Mouse (Mus musculus): ENCODE results near the gene Zp3. TPM values are rescaled to one million over a fixed set of nuclear protein-coding genes. Genes with fewer than 3 reads are reported as not detected.

Gene Zp3
- polyA plus RNA-seq (2016; fragmentation: Nextera tagmentation; extraction: Ambion mirVana), result not detected in 2 replicates

DNA sequence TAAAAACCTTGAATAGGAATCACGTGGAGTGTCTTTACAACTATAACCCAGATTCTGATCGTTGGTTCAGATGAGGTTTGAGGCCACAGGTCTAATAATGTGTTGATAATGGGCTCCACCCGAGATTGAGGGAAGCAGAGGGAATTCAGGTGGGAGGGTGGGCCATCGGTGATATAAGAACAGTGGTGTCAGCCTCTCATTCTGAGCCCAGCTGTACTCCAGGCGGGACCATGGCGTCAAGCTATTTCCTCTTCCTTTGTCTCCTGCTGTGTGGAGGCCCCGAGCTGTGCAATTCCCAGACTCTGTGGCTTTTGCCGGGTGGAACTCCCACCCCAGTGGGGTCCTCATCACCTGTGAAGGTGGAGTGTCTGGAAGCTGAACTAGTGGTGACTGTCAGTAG is at the start of gene Zp3:
TSS of gene Zp3 (plus strand) at position 196 of the 400 bp plus-strand sequence.
- H3K36me3 ChIP-seq, result no peaks in the 10 kb centered on the region
- WGBS (ENCODE audit: insufficient replicate concordance), result 57% methylated on average over 8 of the region's 8 CpGs

DNA sequence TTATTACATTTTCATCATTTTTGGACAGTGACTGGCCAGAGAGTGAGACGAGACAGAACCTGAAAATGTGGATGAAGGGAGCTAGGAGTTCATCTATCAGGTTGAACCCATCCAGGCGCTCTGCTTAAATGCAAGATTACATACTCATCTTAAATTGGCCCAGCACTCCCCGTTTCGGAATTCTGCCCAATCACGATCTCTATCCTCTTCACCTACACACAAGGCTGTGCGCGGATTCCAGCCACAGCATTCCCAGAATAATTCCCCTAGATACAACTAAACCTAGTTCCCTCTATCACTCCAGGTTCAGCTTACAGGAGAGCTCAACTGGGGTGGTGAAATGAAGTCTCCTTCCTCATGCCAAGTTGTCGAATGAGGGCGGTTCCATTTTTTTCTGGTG is 48.4 kb upstream of the Zp3 start:
- Histone ChIP-seq H3K27ac (no peak overlapping the region), H3K36me3 (peaks cover 58% of the 10 kb centered on the region), H3K4me3 (no peak overlapping the region), H3K4me2 (0 out of 2 replicates have a peak overlapping the region, but pooled peaks have one; percentile 85), H3K9me3 (replicated peaks) (no peaks in the 10 kb centered on the region), H3K4me1 (peaks cover 45% of the 10 kb centered on the region), H3K9ac (0 out of 2 replicates have a peak overlapping the region, but pooled peaks have one; percentile 95), H3K27me3 (replicated peaks) (no peaks in the 10 kb centered on the region)
- WGBS (ENCODE audit: insufficient replicate concordance), result 83% methylated on average over 9 of the region's 9 CpGs
- ATAC-seq, result no peak

More for the DNA sequence above, at the start of gene Zp3:
- H3K4me3 ChIP-seq, result no peak within 1 kb of the TSS
- H3K4me2 ChIP-seq, result no peak within 1 kb of the TSS
- H3K27me3 ChIP-seq (replicated peaks), result peaks cover 17% of the 10 kb centered on the region
- H3K4me1 ChIP-seq, result peaks cover 11% of the 10 kb centered on the region
- H3K27ac ChIP-seq, result no peak within 1 kb of the TSS
- no peak within 1 kb of the TSS for H3K9ac ChIP-seq
- H3K9me3 ChIP-seq (replicated peaks), result no peaks in the 10 kb centered on the region
- no peak for ATAC-seq

DNA sequence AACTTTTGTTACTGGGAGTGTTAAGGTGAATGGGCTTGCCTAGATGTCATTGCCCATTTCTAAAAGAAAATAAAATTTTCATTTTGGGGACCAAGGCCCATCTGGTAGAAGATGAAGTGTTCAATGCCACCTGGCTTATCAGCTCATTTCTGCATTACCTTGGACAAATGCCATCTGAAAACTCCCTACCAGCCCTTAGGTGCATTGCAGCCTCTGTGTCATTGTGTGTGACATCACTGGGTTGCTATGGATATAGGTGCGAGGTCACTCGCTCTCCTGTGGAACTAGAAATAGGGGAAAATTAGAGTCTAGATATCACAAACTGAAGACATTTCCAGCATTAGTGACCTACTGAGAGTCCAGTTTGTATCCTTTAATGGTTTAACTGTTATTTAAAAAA is 47.5 kb upstream of the Zp3 start:
- no peak overlapping the region for H3K27ac ChIP-seq
- no peaks in the 10 kb centered on the region for H3K9me3 ChIP-seq (replicated peaks)
- H3K27me3 ChIP-seq (replicated peaks), result no peaks in the 10 kb centered on the region
- H3K9ac ChIP-seq, result peak overlapping the region; percentile 95; the same call in 1 of the 2 replicates
- WGBS (ENCODE audit: insufficient replicate concordance), result 88% methylated on average over 2 of the region's 2 CpGs
- H3K4me2 ChIP-seq, result peak overlapping the region; percentile 85
- H3K4me3 ChIP-seq, result no peak overlapping the region
- no peak for ATAC-seq
- peaks cover 50% of the 10 kb centered on the region for H3K36me3 ChIP-seq
- peaks cover 45% of the 10 kb centered on the region for H3K4me1 ChIP-seq

DNA sequence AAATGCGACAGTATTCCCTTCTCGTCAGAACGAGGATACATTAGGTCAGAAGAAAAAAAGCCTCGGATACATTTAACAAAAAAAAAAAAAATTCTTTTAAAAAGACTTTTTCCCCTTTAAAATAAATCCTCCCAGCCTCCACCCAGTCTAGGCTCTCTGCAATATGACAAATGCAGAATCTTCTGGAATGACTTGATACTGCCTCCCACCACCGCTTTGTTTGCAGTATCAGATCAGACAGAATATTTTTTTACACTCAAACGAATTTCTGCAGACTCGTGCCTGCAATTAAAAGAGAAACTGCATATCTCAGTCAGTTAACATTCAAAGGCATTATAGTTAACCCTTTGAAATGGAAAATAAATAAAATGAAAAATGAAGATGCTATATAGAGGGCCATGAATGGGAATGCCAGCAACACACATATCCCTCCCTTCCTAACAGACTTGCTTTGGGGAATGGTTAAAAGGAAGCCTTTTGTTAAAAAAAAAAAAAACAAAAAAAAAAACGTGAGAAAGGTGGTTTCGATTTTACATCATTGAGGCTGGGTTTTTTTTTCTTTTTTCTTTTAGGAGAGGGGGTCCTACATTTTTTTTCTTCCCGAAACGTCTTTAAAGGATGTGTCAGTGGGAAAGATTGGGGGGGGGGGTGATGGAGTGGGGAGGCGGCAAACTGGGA is 46.5 kb upstream of the Zp3 start:
- Histone ChIP-seq H3K4me1 (peaks cover 45% of the 10 kb centered on the region), H3K27ac (peak overlapping the region; percentile 99), H3K9ac (peak overlapping the region; percentile 95), H3K36me3 (peaks cover 40% of the 10 kb centered on the region), H3K4me3 (peak overlapping the region; percentile 97), H3K4me2 (peak overlapping the region; percentile 85), H3K9me3 (replicated peaks) (no peaks in the 10 kb centered on the region), H3K27me3 (replicated peaks) (no peaks in the 10 kb centered on the region)
- 9% methylated on average over 11 of the region's 12 CpGs for WGBS (ENCODE audit: insufficient replicate concordance)
- no peak for ATAC-seq

DNA sequence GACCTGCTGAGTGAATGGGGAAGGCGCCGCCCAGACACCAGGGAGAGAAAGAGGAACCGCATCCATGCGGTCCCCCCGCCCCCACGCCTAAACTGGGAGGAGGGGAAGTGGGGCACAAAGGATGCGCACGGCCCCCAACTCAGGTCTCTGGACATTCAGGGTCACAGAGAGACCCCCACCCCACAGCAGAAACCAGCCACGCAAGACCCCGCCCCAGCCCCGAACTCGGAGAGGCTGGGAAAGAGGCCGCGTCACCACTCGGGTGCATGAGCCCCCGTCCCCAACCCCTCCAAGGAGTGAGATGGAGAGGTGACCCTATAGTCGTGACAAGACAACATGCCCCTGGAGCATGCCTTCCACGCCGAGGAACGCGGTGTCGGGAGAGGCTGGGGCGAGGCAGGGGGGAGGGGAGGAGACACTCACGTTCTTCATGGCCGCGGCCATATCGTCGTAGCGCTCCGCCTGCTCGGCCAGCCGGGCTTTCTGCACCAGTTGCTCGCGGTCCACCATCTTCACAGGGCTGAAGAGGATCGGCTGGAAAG is 45.9 kb upstream of the Zp3 start:
- Histone ChIP-seq H3K27me3 (replicated peaks) (no peaks in the 10 kb centered on the region), H3K4me2 (peak overlapping the region; percentile 85), H3K9ac (peak overlapping the region; percentile 95), H3K27ac (peak overlapping the region; percentile 99), H3K4me3 (peak overlapping the region; percentile 97), H3K9me3 (replicated peaks) (no peaks in the 10 kb centered on the region), H3K36me3 (peaks cover 35% of the 10 kb centered on the region), H3K4me1 (peaks cover 45% of the 10 kb centered on the region)
- peak; percentile 65 for ATAC-seq
- under 1% methylated on average over 35 of the region's 35 CpGs for WGBS (ENCODE audit: insufficient replicate concordance)

DNA sequence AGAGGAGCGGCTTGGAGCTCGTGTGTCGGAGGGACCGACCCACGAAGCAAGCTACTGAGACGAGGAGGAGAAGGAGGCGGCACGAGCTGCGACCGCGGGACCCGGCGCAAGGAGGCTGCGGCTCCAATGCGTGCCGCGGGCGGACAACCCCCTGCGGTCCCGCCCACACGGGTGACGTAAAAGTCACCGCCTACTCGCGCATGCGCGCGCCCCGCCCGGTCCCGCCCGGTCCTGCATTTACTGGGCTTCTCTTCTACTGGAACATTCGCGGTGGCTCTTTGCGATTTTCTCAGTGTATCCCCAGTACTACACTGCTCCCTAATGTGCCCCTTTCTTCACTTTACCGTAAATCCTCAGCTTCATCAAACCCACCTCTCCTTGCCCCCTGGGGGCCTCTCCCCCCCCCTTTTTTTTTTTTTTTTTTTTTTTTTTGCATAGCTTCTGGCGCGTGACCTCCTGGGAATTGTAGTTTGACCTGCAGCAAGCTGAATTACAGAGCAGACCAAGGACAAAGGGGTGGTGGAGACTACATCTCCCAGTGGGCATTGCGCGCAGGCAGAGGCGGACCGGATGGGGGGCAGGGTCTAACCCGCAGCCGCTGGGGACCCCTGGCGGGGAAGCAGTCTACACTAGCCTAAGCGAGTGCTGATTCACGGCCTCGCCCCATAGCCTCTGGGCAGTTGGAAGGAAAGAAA is 45.3 kb upstream of the Zp3 start, which contains the start of gene Ywhag:
TSS of gene Ywhag (minus strand) at position 136 of the 695 bp plus-strand sequence.
- WGBS (ENCODE audit: insufficient replicate concordance), result under 1% methylated on average over 48 of the region's 48 CpGs
- peak within 1 kb of the TSS; percentile 85 for H3K4me2 ChIP-seq
- peak; percentile 94 for ATAC-seq

DNA sequence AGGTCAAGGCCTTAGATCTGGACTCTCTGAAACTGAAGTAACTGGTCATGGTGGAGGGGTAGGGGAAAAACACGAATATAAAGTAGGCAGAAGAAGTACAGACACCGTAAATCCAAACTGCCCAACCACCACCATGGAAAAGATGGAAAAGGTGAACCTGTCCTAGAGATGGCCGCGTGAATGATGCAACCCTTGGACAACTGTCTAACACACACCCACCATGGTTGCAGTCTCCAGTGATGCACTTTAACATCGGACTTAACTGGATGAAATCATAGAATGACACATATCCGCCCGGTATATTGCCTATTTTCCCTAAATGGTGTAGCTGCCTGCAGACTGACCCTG is 44.7 kb upstream of the Zp3 start:
- Histone ChIP-seq H3K36me3 (peaks cover 24% of the 10 kb centered on the region), H3K9me3 (replicated peaks) (no peaks in the 10 kb centered on the region), H3K27ac (peak overlapping the region; percentile 99), H3K4me3 (peak overlapping the region; percentile 97), H3K4me2 (peak overlapping the region; percentile 85), H3K27me3 (replicated peaks) (no peaks in the 10 kb centered on the region), H3K9ac (peak overlapping the region; percentile 95), H3K4me1 (peaks cover 38% of the 10 kb centered on the region)
- peak; percentile 31 for ATAC-seq
- WGBS (ENCODE audit: insufficient replicate concordance), result 49% methylated on average over 7 of the region's 7 CpGs

More for the DNA sequence above, 45.3 kb upstream of the Zp3 start, which contains the start of gene Ywhag:
- Histone ChIP-seq H3K9ac (peak within 1 kb of the TSS; percentile 95), H3K27me3 (replicated peaks) (no peaks in the 10 kb centered on the region), H3K36me3 (peaks cover 29% of the 10 kb centered on the region), H3K27ac (peak within 1 kb of the TSS; percentile 99), H3K4me1 (peaks cover 41% of the 10 kb centered on the region), H3K9me3 (replicated peaks) (no peaks in the 10 kb centered on the region), H3K4me3 (peak within 1 kb of the TSS; percentile 97)

DNA sequence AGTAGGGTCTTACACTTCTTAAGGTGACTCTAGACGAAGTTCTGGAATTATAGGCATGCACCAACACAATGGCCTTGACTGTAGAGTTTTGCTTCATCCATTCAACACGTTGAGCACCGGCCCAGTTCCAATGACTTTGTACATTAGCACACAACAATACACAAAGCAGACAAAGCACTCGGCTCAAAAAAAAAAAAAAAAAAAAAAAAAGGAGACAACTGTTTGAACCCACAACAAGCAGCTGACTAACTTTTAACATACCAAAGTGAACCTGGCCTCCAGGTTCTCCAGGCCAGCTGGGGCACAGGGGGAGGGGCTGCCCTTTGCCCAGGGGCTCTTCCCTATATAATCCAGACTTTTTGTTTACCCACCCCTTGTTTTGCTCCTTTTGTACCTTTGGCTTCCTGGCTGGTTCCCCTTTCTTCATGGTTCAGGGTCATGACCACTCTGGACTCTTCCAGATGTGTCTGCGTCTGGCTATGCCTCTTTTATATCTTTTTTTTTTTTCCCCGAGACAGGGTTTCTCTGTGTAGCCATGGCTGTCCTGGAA is 44.2 kb upstream of the Zp3 start:
- Histone ChIP-seq H3K36me3 (peaks cover 18% of the 10 kb centered on the region), H3K27me3 (replicated peaks) (no peaks in the 10 kb centered on the region), H3K4me3 (peak overlapping the region; percentile 97), H3K27ac (peak overlapping the region; percentile 99), H3K4me1 (peaks cover 33% of the 10 kb centered on the region), H3K9me3 (replicated peaks) (no peaks in the 10 kb centered on the region), H3K4me2 (peak overlapping the region; percentile 85), H3K9ac (peak overlapping the region; percentile 95; the same call in 1 of the 2 replicates)
- WGBS (ENCODE audit: insufficient replicate concordance), result 61% methylated on average over 6 of the region's 6 CpGs
- ATAC-seq, result no peak

DNA sequence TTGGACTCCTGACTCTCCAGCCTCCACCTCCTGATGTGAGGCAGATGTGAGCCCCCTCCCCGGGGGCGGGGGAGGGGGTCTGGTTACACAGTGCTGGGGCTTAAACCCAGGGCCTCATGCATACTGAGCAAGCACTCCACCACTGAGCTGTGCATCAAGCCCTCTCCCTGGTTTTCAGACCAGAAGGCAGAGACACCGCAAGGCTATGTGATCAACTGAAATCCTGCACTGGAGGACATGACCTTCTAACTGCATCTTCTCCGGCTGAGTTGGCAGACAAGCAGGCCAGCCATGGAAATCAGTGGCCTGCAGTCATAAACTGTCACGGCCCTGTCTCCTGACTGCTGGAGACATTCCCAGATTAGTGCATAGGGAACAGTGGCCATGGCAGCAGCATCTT is 39.3 kb upstream of the Zp3 start:
- H3K4me1 ChIP-seq, result peaks cover 11% of the 10 kb centered on the region
- H3K9me3 ChIP-seq (replicated peaks), result no peaks in the 10 kb centered on the region
- H3K36me3 ChIP-seq, result no peaks in the 10 kb centered on the region
- 60% methylated on average over 5 of the region's 5 CpGs for WGBS (ENCODE audit: insufficient replicate concordance)
- no peak overlapping the region for H3K4me3 ChIP-seq
- H3K27me3 ChIP-seq (replicated peaks), result peaks cover under 1% of the 10 kb centered on the region; the same call in 1 of the 2 replicates
- H3K9ac ChIP-seq, result no peak overlapping the region
- ATAC-seq, result peak; percentile 56; the same call in 1 of the 2 replicates
- H3K4me2 ChIP-seq, result no peak overlapping the region
- peak overlapping the region; percentile 36; the same call in 1 of the 2 replicates for H3K27ac ChIP-seq

DNA sequence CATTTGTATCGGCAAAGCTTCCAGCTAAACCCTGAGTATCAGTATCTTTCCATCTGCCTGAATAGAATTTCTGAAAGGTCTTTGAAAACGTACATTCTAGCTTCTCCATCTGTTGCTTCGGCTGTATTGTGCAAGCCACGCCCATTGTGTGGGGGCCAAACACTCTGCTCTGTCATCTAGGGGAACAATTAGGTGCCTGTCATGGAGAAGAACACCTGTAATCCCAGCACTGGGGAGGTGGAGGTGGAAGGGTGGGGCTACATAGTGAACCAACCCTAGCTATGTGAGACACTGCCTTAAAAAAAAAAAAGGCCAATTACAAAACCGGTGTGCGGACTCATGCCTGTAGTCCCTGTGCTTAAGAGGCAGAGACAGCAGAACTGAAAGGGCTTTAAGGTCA is 37.2 kb upstream of the Zp3 start:
- no peak overlapping the region for H3K27ac ChIP-seq
- H3K4me2 ChIP-seq, result no peak overlapping the region
- no peak overlapping the region for H3K4me3 ChIP-seq
- H3K9me3 ChIP-seq (replicated peaks), result no peaks in the 10 kb centered on the region
- ATAC-seq, result no peak
- 55% methylated on average over 6 of the region's 6 CpGs for WGBS (ENCODE audit: insufficient replicate concordance)
- H3K9ac ChIP-seq, result no peak overlapping the region
- H3K36me3 ChIP-seq, result no peaks in the 10 kb centered on the region
- H3K4me1 ChIP-seq, result peaks cover 19% of the 10 kb centered on the region; the same call in 1 of the 2 replicates
- H3K27me3 ChIP-seq (replicated peaks), result peaks cover 5% of the 10 kb centered on the region; the same call in 1 of the 2 replicates

DNA sequence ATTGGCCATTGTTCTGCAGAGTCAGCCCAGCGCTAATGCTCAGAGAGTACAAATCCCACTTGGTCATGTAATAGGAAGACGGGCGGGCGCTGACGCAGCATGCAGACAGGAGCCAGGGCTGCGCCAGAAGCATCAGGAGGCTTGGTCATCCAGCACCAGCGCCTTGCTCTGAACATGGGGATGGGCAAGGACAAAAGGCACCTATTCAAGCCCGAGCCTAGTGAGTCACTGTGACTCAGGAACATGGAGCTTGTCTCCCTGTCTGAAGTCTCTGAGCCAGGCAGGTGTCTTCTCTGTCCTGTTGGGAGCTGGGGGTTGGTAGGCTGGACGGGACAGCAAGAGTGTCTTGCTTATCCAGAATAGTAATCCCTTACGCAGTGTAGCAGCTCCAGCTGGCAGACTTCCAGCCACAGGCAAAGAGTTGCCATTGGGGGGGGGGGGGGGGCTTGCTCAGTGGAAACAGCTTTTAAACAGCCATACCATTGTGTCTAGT is 33.9 kb upstream of the Zp3 start:
- Histone ChIP-seq H3K9me3 (replicated peaks) (no peaks in the 10 kb centered on the region), H3K9ac (no peak overlapping the region), H3K27ac (no peak overlapping the region), H3K36me3 (no peaks in the 10 kb centered on the region), H3K4me2 (no peak overlapping the region), H3K27me3 (replicated peaks) (peaks cover 5% of the 10 kb centered on the region; the same call in 1 of the 2 replicates), H3K4me1 (peaks cover 24% of the 10 kb centered on the region), H3K4me3 (no peak overlapping the region)
- no peak for ATAC-seq
- WGBS (ENCODE audit: insufficient replicate concordance), result 60% methylated on average over 10 of the region's 10 CpGs
